Mouse (Mus musculus) G1E-ER4 (cell line): ENCODE results near the gene Itsn2. TPM values are rescaled to one million over a fixed set of nuclear protein-coding genes. Genes with fewer than 3 reads are reported as not detected.

Experiments used
- GATA1 ChIP-seq: IDR thresholded peaks from one replicate; pipeline ENCODE4 v1.8.0; 2012; ENCODE audit warnings: low read length, inconsistent platforms
- polyA plus RNA-seq: library from polyadenylated mRNA; stranded (reverse); fragments of >175 nt; gene quantifications from 2 replicates; pipeline ENCODE4 v1.2.3, GENCODE M21; 2012

Itsn2 gene
- polyA plus RNA-seq, 1 experiment = 9.9 TPM

DNA sequence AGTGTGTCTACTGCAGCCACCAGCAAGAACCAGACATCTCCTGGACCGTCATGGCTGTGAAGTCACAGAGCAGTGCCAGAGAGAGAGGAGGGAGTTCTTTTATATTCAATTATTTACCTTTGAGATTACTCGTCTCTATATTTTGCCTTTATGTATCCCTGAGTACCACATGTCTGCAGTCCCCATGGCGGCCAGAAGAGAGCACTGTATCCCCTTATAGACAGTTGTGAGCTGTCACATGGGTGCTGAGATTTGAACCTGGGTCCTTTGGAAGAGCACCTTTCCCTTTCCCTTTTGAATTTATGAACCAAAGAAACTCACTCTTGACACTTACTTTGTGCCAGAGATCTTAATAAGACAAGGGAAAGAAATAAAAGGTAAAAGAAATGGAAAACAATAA lies 136.7 kb downstream of the Itsn2 start:
- no peak for TF ChIP-seq GATA1

DNA sequence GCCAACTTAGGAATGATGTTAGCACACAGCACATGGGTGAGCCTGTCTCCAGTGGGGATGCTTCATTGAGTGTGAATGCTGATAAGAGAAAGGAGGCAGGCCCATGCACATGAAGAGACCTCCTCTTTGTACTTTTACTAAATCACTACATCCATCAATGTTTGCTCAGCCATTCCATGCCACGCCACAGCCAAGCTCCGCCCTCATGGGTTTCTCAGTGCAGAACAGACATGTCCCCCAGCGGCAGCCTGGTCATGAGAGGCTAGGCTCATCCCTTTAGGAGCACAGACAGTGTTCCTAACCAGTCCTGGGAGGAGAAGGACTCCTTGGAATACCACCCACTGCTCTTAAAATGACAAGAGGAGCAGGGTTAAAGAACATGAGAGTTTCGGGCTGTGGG lies 139.2 kb downstream of the Itsn2 start:
- no peak for TF ChIP-seq GATA1

DNA sequence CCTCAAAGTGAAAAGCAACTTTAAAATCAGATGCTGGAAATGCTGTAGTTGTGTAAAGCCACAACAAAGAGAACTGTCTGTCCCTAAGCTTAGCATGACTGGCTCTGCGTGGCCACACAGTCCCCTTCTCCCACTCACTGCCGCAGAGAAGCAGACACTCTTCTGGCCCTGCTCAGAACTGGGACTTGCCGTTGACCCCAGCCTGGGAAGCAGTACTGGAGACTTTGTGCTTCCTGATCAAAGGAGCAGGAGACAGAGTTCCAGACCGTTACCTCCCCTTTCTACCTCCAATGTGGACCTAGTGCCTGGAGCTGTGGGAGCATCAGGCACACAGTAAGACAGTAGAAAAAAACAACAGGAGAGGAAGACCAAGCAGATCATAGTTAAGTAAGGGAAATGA lies 139.9 kb downstream of the Itsn2 start:
- no peak for TF ChIP-seq GATA1

DNA sequence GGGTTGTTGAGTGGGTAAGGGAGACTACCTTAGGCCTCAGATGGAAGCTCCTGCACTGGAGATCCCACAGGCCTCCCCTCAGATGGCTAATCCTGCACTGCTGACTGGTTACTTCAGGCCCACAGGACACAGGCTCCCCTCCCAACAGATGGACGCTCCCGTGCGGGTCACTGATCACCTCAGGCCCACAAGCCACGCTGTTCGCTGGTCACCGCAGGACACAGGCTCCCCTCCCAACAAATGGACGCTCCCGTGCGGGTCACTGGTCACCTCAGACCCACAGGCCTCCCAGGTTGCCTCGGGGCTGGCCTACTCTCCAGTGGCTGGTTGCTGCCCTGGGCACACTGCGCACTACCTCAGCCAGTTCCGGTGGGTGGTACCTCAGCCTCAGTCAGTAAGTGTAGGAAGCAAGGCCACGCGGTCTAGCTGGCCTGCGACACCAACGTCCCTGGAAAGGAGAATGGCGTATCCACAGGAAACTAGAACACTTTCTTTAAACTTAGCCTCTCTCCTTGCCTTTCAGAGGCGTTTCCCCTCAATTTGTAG lies 145.7 kb downstream of the Itsn2 start, which contains the start of gene Fam228a:
TSS of gene Fam228a (minus strand) at position 400 of the 546 bp plus-strand sequence.
- TF ChIP-seq GATA1 = no peak

DNA sequence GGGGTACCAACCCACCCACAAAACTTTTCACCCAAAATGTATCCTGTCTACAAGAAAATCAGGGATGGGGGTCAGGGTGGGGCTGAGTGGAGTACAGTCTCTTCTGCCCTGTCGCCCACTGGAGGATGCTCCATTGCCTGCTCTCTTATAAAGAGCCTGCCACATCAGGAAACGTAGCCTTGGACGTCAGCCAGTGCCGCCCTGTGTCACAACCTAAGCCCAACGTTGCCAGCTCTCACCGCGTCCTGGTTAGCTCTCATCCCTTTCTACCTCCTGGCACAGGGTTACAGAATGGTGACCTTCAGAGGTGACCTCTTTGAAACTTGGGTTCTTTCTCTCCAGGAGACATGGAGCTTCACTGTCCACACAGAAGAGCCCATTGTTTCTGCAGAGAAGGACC lies 148.4 kb downstream of the Itsn2 start:
- TF ChIP-seq GATA1 = no peak

DNA sequence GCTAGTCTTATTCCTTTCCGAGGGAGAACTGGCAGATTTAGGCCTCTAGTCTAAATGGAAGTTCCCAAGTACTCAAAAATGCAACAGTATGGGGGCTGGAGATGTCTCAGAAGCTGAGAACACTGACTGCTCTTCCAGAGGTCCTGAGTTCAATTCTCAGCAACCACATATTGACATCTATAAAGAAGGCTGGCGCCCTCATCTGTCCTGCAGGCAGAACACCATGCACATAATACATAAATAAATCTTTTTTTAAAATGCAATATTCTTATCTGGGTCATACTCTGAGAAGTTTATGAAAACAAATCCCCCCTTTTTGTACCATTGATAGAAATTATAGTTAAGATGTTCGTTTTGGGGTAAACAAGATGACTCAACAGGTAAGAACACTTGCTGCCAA lies 149.7 kb downstream of the Itsn2 start:
- no peak for TF ChIP-seq GATA1

DNA sequence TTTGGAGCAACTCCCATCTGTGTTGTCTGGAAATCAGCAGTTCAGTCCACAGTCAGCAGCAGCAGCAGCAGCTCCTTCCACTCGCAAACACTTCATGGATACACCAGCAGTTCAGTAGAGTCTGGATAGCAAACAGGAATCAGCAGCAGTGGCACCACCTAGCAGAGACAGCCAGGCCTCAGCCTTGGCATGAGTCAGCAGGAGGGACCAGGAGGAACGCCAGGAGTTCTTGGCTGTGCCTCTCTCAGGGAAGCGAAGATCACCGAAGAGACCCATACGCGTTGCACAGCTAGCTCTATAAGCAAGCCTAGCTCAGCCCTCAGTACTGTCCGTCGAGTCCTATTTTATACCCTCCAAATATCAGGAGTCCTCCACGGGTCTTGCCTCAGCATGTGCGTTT lies 152.0 kb downstream of the Itsn2 start:
- no peak for TF ChIP-seq GATA1

DNA sequence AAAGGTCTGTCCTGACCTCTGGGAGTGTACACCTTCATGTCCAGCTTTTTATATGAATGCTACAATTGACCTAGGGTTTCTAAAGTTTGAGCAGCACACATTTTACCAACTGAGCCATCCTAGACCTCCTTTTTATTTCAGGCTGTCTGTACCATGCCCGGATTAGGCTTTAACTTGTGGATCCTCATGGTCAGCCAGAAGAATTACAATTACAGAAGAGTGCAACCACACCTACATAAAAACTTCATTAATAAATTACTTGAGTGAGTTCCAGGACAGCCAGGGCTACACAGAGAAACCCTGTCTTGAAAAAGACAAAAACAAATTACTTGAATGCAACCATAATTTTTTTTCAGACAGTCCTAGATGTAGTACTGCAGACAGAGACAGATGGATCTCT lies 164.6 kb downstream of the Itsn2 start:
- no peak for TF ChIP-seq GATA1

Other genes with a start within 250 kb of the Itsn2 start
- 3.1 and 3.2 TPM in 2 replicates for gene Ncoa1, start 115.5 kb upstream of the Itsn2 start, polyA plus RNA-seq
- gene Gm3625, start 289 bp downstream of the Itsn2 start, polyA plus RNA-seq = not detected in 2 replicates
- not detected in 2 replicates for gene Fam228a, start 145.8 kb downstream of the Itsn2 start, polyA plus RNA-seq
- gene Pfn4, start 176.4 kb downstream of the Itsn2 start, polyA plus RNA-seq = not detected in 2 replicates
- not detected in 2 replicates for gene Fam228b, start 176.6 kb downstream of the Itsn2 start, polyA plus RNA-seq
- 4.5 and 8.0 TPM in 2 replicates for gene Sf3b6, start 224.9 kb downstream of the Itsn2 start, polyA plus RNA-seq
- 4.8 and 6.2 TPM in 2 replicates for gene Fkbp1b, start 249.0 kb downstream of the Itsn2 start, polyA plus RNA-seq